In genomic region chr14:20914415-20914814, GRCm38 (mm10) we compare ENCODE assay signal across 12 mouse cellular contexts. TPM values are rescaled to one million over a fixed set of nuclear protein-coding genes. Genes with fewer than 3 reads are reported as not detected.
DNase-seq lines count a peak whose midpoint lies in the region; ATAC-seq and TF ChIP-seq lines count a peak whose summit lies in the region.
"Had no signal": no experiment of that assay in that cellular context is flagged by ENCODE, and none has a peak within 500 bp of the region (broad histone marks: within the 10 kb centered on the region; RNA-seq: fewer than 3 reads in every experiment).

No protein-coding gene starts in this region.

- no peak for TF ChIP-seq CTCF in stomach, postnatal 0 days (IDR thresholded peaks at IDR 0.05; ENCODE audit: low read depth)

- H3K9me3 ChIP-seq in stomach, embryonic 16.5 days (replicated peaks; ENCODE audit: control insufficient read depth, low read length) = no peaks in the 10 kb centered on the region
- H3K9me3 ChIP-seq in stomach, postnatal 0 days (ENCODE audit: control insufficient read depth, low read length) = no peaks in the 10 kb centered on the region
- no peaks in the 10 kb centered on the region for H3K9me3 ChIP-seq in heart, embryonic 10.5 days
- H3K9me3 ChIP-seq: stomach, embryonic 15.5 days had no signal

- no peaks in the 10 kb centered on the region for H3K4me1 ChIP-seq in stomach, embryonic 16.5 days (ENCODE audit: control insufficient read depth, insufficient read depth, low read length)
- no peaks in the 10 kb centered on the region for H3K4me1 ChIP-seq in stomach, postnatal 0 days (replicated peaks; ENCODE audit: control insufficient read depth, insufficient read depth)
- H3K4me1 ChIP-seq in heart, embryonic 10.5 days = no peaks in the 10 kb centered on the region
- H3K4me1 ChIP-seq: stomach, embryonic 15.5 days had no signal

- no peaks in the 10 kb centered on the region for H3K36me3 ChIP-seq in stomach, embryonic 16.5 days (ENCODE audit: control insufficient read depth, insufficient read depth, low read length)
- no peaks in the 10 kb centered on the region for H3K36me3 ChIP-seq in stomach, postnatal 0 days (ENCODE audit: control insufficient read depth, insufficient read depth, low read length)
- H3K36me3 ChIP-seq in heart, embryonic 10.5 days = no peaks in the 10 kb centered on the region
- H3K36me3 ChIP-seq: stomach, embryonic 15.5 days had no signal

- no peak for TF ChIP-seq EP300 in stomach, postnatal 0 days (optimal IDR thresholded peaks at IDR 0.05)

- 29% methylated on average over 2 of the region's 2 CpGs for WGBS in stomach, embryonic 16.5 days
- 20% methylated on average over 2 of the region's 2 CpGs for WGBS in stomach, postnatal 0 days
- 62% methylated on average over 2 of the region's 2 CpGs for WGBS in heart, embryonic 10.5 days

- peak; percentile 37; the same call in 1 of the 2 replicates for ATAC-seq in stomach, embryonic 16.5 days (ENCODE audit: insufficient read depth, low FRiP score)
- ATAC-seq in stomach, postnatal 0 days (ENCODE audit: low FRiP score, low TSS enrichment) = no peak

- peak; percentile 77 to 84 for DNase-seq in adrenal gland, adult (ENCODE audit: inconsistent age in 2 of 2, low spot score in 1 of 2)
- no peak for DNase-seq in adrenal gland, postnatal 4 days (ENCODE audit: low spot score in 2 of 2)
- DNase-seq in stomach, postnatal 0 days (ENCODE audit: low spot score) = no peak
- peak; percentile 49 for DNase-seq in layer of hippocampus, adult 9-10 months (ENCODE audit: low spot score)
- DNase-seq in thymus, adult 18-20 months = no peak
- DNase-seq in gastrocnemius, postnatal 25 days = no peak
- DNase-seq in heart, embryonic 10.5 days (ENCODE audit: low spot score) = no peak
- DNase-seq: midbrain, embryonic 14.5 days had no signal

- no peak overlapping the region for H3K27ac ChIP-seq in stomach, embryonic 16.5 days (ENCODE audit: low read length)
- no peak overlapping the region for H3K27ac ChIP-seq in stomach, postnatal 0 days (replicated peaks)
- H3K27ac ChIP-seq in heart, embryonic 10.5 days = no peak overlapping the region
- H3K27ac ChIP-seq: kidney, postnatal 0 days; stomach, embryonic 15.5 days had no signal

- H3K4me3 ChIP-seq in stomach, embryonic 16.5 days (replicated peaks; ENCODE audit: low read length) = no peak overlapping the region
- H3K4me3 ChIP-seq in stomach, postnatal 0 days (ENCODE audit: low read depth, low read length) = no peak overlapping the region
- H3K4me3 ChIP-seq in heart, embryonic 10.5 days = no peak overlapping the region
- H3K4me3 ChIP-seq: erythroblast, embryonic 14.5 days; stomach, embryonic 15.5 days had no signal

- no peak overlapping the region for H3K9ac ChIP-seq in stomach, embryonic 16.5 days (ENCODE audit: low read length)
- no peak overlapping the region for H3K9ac ChIP-seq in stomach, postnatal 0 days (ENCODE audit: low read length)
- H3K9ac ChIP-seq: stomach, embryonic 15.5 days had no signal

- H3K4me2 ChIP-seq in stomach, embryonic 16.5 days (ENCODE audit: low read depth, low read length) = no peak overlapping the region
- no peak overlapping the region for H3K4me2 ChIP-seq in stomach, postnatal 0 days (replicated peaks; ENCODE audit: low read depth)
- H3K4me2 ChIP-seq: stomach, embryonic 15.5 days had no signal

- no peaks in the 10 kb centered on the region for H3K27me3 ChIP-seq in stomach, embryonic 16.5 days (ENCODE audit: control insufficient read depth, insufficient read depth, low read length)
- H3K27me3 ChIP-seq in stomach, postnatal 0 days (ENCODE audit: control insufficient read depth, insufficient read depth, low read length) = no peaks in the 10 kb centered on the region
- H3K27me3 ChIP-seq in heart, embryonic 10.5 days (ENCODE audit: insufficient read depth, poor library complexity, severe bottlenecking) = no peaks in the 10 kb centered on the region
- H3K27me3 ChIP-seq: stomach, embryonic 15.5 days had no signal

RNA-seq across cellular contexts. Expression of gene Vcl, which starts 14.8 kb away (rescaled TPM):
- total RNA-seq in adrenal gland, postnatal 4 days (2021) = 10 to 100 TPM; 86.9 to 90.2 TPM
- polyA plus RNA-seq in stomach, embryonic 16.5 days (2015; fragmentation: Nextera tagmentation; extraction: Ambion mirVana) = 108 and 116 TPM in 2 replicates
- polyA plus RNA-seq in stomach, postnatal 0 days (2015; fragmentation: Nextera tagmentation; extraction: Ambion mirVana) = 52.0 and 54.5 TPM in 2 replicates
- 10 to 100 TPM; 78.4 to 94.0 TPM for total RNA-seq in gastrocnemius, postnatal 25 days (2021)
- polyA plus RNA-seq in heart, embryonic 10.5 days (2016; fragmentation: Nextera tagmentation; extraction: Ambion mirVana) = 68.9 and 94.1 TPM in 2 replicates

Comparison
In these comparisons a context has a peak if more than half of its experiments do, and no peak if none do; other contexts are left out.
1. DNase-seq: peak in adrenal gland, adult (2 of 2) and layer of hippocampus, adult 9-10 months (single experiment); none in adrenal gland, postnatal 4 days (0 of 2), stomach, postnatal 0 days (single experiment), thymus, adult 18-20 months (0 of 2), gastrocnemius, postnatal 25 days (single experiment) and heart, embryonic 10.5 days (single experiment).